Mouse (Mus musculus) bone marrow, adult 2 months (tissue): ENCODE data around the gene Phf23. TPM values are rescaled to one million over a fixed set of nuclear protein-coding genes. Genes with fewer than 3 reads are reported as not detected.

Source experiments
- H3K27ac ChIP-seq: fragments of 200-500 bp; 2 replicates; pipeline ENCODE4 v1.5.1; 2012; ENCODE audit warnings: low read depth, mild to moderate bottlenecking, control low read depth, inconsistent platforms, low read length; ENCODE audit not compliant: control insufficient read depth, poor library complexity, insufficient read depth
- H3K4me1 ChIP-seq: fragments of 200-500 bp; 2 replicates; pipeline ENCODE4 v1.6.1; 2011; ENCODE audit warnings: low read length; ENCODE audit not compliant: control insufficient read depth, insufficient read depth
- H3K4me3 ChIP-seq: fragments of 200-500 bp; replicated peaks from 2 replicates; pipeline ENCODE3; 2011; ENCODE audit warnings: mild to moderate bottlenecking, low read depth, low read length, control low read depth; ENCODE audit not compliant: control insufficient read depth
- CTCF ChIP-seq: fragments of 200-500 bp; IDR thresholded peaks from 2 replicates; pipeline ENCODE4 v1.5.1; 2011; ENCODE audit warnings: low read length, control low read depth; ENCODE audit not compliant: control insufficient read depth, insufficient read depth
- POLR2A ChIP-seq: fragments of 200-500 bp; IDR thresholded peaks from 2 replicates; pipeline ENCODE4 v1.6.1; 2011; ENCODE audit warnings: low read depth, mild to moderate bottlenecking, control low read depth, low read length, borderline replicate concordance; ENCODE audit not compliant: control insufficient read depth
- WGBS: fragments of 180-500 bp; shearing (Covaris S2); methylation state at CpG from one replicate; pipeline ENCODE4 v1.1.7; 2018; 5-methylcytosine and 5-hydroxymethylcytosine counted together
- polyA plus RNA-seq: library from polyadenylated mRNA; stranded (reverse); fragments of >200 nt; gene quantifications from 2 replicates; pipeline ENCODE4 v1.2.4, GENCODE M21; 2011; ENCODE audit warnings: low replicate concordance; ENCODE audit not compliant: missing spikeins, insufficient read depth, insufficient read length

The Phf23 gene
- 26.8 and 72.4 TPM in 2 replicates for polyA plus RNA-seq

GRCm38 (mm10) chr11:69995391-69995960 lies at the start of gene Phf23:
TSS of gene Phf23 (plus strand) at chr11:69995777.
- H3K4me3 ChIP-seq, result peak within 1 kb of the TSS; percentile 89
- peaks cover 2% of the 10 kb centered on the region; the same call in 1 of the 2 replicates for H3K4me1 ChIP-seq
- TF ChIP-seq CTCF, result peak; percentile 30; the same call in 1 of the 2 replicates
- TF ChIP-seq POLR2A, result peak; percentile 43; the same call in 1 of the 2 replicates
- WGBS, result 2% methylated on average over 35 of the region's 36 CpGs
- peak within 1 kb of the TSS; percentile 98 for H3K27ac ChIP-seq

GRCm38 (mm10) chr11:69945997-69946891 lies 49.3 kb upstream of the Phf23 start:
- Histone ChIP-seq H3K4me1 (peaks cover 1% of the 10 kb centered on the region; the same call in 1 of the 2 replicates), H3K4me3 (peak overlapping the region; percentile 70), H3K27ac (peak overlapping the region; percentile 52)
- TF ChIP-seq CTCF (no peak), POLR2A (no peak; the same call in 1 of the 2 replicates)
- 80% methylated on average over 18 of the region's 18 CpGs for WGBS

- Histone ChIP-seq H3K4me3 (peak overlapping the region; percentile 81), H3K4me1 (peaks cover 1% of the 10 kb centered on the region; the same call in 1 of the 2 replicates), H3K27ac (peak overlapping the region; percentile 43)
- no peak for TF ChIP-seq CTCF
- no peak for TF ChIP-seq POLR2A
- 19% methylated on average over 29 of the region's 29 CpGs for WGBS
These were observed 48.1 kb upstream of the Phf23 start for GRCm38 (mm10) chr11:69947337-69948065.

GRCm38 (mm10) chr11:69948066-69948762 lies 47.4 kb upstream of the Phf23 start, which contains the start of gene Slc2a4:
TSS of gene Slc2a4 (minus strand) at chr11:69948188.
- H3K4me3 ChIP-seq, result peak within 1 kb of the TSS; percentile 81
- TF ChIP-seq CTCF, result no peak
- peak; percentile 78 for TF ChIP-seq POLR2A
- 1% methylated on average over 34 of the region's 34 CpGs for WGBS
- peaks cover 1% of the 10 kb centered on the region; the same call in 1 of the 2 replicates for H3K4me1 ChIP-seq
- H3K27ac ChIP-seq, result peak within 1 kb of the TSS; percentile 54

GRCm38 (mm10) chr11:69948763-69949150 lies 46.8 kb upstream of the Phf23 start:
- under 1% methylated on average over 14 of the region's 14 CpGs for WGBS
- peak overlapping the region; percentile 64 for H3K4me3 ChIP-seq
- TF ChIP-seq POLR2A, result no peak
- peak; percentile 97 for TF ChIP-seq CTCF
- H3K4me1 ChIP-seq, result peaks cover 1% of the 10 kb centered on the region; the same call in 1 of the 2 replicates
- peak overlapping the region; percentile 54 for H3K27ac ChIP-seq

- Histone ChIP-seq H3K4me1 (peaks cover 1% of the 10 kb centered on the region; the same call in 1 of the 2 replicates), H3K4me3 (no peak overlapping the region), H3K27ac (no peak overlapping the region)
- TF ChIP-seq CTCF (peak; percentile 37; the same call in 1 of the 2 replicates), POLR2A (no peak)
- 48% methylated on average over 4 of the region's 4 CpGs for WGBS
These were observed 44.6 kb upstream of the Phf23 start for GRCm38 (mm10) chr11:69950807-69951459.

- H3K4me3 ChIP-seq, result no peak overlapping the region
- H3K4me1 ChIP-seq, result peaks cover 1% of the 10 kb centered on the region; the same call in 1 of the 2 replicates
- WGBS, result 39% methylated on average over 1 of the region's 1 CpGs
- H3K27ac ChIP-seq, result no peak overlapping the region
- TF ChIP-seq POLR2A (no peak), CTCF (0 out of 2 replicates have a peak, but pooled peaks have one; percentile 20)
These were observed 43.3 kb upstream of the Phf23 start for GRCm38 (mm10) chr11:69952274-69952673.
